Mouse (Mus musculus): ENCODE results near the gene Usp32.

Gene Usp32

DNA sequence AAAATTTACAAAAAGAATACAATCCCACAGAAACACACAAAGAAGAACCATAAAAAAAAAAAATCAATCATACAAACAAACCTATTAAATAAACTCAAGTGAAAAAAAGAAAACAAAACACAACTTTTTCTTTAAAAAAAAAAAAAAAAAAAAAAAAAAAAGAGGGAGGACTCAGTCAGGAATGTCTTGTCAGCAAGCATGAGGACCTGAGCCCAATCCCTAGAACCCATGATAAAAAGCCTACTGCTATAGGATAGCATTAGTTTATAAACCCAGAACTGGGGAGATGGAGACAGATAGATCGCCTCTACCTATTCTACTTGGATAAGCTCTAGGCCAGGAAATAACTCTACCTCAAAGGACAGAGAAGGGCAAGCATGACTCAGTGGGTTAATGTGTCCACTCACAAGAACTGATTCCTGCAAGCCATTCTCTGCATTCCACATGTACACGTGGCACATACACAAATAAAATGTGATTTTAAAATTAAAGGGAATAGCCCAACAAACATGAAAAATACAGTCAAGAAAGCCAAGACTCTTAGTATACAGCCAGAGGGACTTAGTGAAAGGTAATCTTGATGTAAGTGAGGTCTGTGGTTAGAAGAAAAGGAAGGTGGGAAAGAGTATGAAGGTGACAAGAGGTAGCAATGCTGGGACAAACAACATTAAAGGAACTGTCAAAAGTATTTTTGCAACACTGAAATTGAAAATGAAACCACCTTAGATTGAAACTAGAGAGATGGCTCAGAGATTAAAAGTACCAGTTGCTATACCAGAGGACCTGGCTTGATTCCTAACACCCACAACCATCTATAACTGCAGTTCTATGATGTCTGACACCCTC, 13.5 kb downstream of the Usp32 start:
- in situ Hi-C loops (cut with MboI, MseI): no loop called here

DNA sequence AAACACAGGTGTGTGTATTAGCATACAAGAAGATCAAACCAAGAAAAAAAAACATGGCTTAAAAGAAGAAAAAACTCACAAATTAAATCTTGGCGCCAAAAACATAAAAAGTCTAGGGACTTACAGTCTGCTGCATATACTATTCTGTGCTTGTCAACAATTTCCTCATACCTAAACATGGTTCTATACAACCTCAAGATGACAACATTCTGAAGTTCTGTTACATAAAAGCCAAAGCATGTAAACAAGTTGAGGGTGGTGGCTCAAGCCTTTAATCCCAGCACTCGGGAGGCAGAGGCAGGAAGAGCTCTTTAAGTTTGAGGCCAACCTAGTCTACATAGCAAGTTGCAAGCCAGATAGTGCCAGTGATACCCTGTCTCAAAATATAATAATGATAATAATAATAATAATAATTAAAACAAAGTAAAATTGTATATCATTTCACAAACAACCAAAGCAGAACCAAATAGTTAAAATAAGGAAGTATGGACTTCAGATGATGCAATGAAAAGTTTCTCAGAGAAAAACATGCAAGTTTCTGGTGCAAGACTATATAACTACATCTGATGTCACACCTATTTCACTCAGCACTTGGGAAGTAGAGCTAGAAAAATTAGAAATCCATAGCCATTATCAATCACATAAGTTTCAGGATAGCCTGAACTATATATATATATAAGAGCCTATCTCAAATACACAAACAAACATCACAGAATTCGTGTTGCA, 16.5 kb downstream of the Usp32 start:
- in situ Hi-C loops (cut with MboI, MseI): no loop called here

DNA sequence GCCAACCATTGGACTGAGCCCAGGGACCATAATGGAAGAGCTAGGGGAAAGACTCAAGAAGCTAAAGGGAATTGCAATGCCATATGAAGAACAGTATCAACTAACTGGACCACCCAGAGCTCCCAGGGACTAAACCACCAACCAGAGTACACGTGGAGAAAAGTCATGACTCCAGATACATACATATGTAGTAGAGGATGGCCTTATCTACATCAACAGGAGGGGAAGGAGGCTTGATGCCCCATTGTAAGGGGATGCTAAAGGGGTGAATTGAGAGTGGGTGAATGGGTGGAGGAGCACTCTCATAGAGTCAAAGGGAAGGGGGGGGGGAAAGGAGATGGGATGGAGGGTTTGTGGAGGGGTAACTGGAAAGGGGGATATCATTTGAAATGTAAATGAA, 17.9 kb downstream of the Usp32 start:
- in situ Hi-C loops (cut with MboI, MseI): no loop called here

DNA sequence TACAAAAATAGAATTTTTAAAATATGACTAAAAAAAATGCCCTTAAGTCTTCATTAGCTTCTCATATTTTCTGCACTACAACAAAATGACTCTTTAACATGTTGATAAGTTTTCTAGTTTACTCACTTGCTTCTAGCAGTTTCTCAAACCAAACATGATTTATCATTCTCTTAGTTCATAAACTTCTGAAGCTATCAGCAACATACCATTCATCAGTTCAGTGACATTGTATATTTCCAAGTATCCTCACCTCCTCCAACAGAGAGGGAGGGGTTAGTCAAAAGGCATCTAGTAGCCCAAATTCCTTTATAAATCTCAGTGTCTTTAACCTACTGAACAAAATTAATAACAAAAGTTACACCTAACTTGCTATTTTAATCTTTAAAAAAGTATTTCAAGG, 22.8 kb downstream of the Usp32 start:
- in situ Hi-C loops (cut with MboI, MseI): no loop called here

DNA sequence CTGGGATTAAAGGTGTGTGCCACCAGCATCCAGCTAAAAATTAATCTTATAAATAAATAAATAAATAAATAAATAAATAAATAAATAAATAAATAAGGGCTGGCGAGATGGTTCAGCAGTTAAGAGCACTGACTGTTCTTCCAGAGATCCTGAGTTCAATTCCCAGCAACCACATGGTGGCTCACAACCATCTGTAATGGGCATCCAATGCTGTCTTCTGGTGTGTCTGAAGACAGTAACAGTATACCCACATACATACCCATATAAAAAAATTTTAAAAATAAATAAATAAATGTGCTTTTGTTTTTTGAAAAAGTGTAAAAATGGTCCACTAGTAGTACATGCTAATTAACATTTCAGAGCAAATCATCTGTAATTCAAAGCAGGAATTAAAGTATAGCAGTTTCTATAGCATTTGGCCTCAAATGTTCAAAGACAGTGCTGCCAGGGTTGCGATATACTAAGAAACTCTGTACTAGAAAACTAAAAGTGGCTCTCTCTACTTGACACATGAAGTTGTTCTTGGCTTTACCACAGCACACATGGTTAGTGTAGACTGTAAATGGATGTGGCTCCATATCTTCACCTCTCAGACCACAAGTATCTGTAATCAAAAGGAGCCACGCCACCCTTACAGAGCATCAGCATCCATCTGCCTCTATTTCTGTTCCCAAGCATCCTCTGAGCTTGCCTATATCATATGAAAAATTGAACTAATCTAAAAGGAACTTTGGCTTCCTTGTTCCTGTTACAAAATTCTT, 23.7 kb downstream of the Usp32 start:
- in situ Hi-C loops (cut with MboI, MseI): no loop called here

DNA sequence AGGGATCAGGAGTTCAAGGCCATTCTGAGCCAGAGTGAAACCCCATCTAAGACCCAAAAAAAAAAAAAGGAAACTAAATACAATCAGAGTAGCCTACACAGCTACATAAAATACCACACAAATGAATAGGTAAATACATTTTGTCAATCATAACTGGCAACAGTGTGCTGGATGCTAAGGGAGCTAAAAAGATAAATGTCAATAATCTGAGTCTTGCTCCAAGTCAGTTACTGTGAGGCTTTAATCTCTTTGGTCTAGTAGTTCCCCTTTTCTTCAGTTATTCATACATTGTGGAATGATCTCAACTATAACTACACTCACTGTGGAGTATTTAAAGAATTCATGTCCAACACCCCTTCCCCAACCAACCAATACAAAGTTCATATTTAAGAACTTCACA, 30.0 kb downstream of the Usp32 start:
- in situ Hi-C loops (cut with MboI, MseI): no loop called here

DNA sequence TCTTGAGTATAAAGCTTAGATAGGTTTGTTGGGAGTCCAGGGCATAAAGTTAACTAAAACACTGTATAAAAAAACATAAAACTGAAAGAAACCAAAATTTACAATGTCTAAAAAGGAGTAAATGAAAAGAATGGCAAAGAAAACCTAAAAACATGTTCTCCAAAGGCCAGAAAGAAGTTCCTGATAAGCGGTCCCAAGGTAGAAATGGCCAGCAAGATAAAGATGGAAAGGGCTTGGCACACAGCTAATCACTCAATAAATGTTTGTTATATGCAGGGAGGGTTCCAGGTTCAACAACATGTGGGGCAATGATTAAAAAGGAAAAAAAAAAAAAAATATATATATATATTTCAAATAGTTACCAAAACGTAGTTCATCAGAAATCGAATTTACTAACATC, 32.7 kb downstream of the Usp32 start:
- in situ Hi-C loops (cut with MboI, MseI): no loop called here

DNA sequence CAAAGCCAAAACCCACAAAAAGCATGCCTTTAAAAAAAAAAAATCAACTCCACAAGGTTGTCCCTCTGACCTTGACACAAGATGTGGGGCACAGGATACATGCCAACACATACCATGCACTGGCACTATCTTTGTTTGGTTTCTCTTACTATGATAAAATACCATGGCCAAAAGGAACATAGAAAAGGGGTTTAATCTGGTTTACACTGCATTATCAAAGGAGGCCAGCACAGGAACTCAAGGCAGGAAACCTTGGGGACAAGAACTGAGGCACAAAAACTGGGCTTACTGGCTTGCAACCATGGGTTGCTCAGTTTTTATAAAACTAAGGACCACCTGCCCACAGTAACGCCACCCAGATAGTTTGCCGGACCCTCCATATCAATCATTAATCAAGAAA, 34.1 kb downstream of the Usp32 start:
- in situ Hi-C loops (cut with MboI, MseI): no loop called here

DNA sequence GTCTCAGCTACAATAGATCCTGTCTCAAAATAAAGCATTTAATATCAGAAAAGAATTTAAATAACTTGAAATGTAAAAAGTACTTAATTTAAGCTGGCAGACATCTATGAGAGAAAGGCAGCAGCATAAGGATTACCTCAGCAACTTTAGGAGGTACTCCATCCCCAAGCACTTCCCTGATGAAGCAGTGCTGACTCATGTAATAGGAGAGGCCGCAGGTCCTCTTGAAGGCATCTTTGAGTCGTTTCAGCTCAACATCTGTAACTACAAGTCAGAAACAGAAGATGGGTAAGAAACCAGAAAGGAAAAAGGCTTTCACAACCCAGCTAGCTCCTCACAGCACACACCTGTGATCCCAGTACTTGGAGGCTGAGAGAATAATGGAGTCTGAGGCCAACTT, 36.2 kb downstream of the Usp32 start:
- in situ Hi-C loops (cut with MboI, MseI): no loop called here

DNA sequence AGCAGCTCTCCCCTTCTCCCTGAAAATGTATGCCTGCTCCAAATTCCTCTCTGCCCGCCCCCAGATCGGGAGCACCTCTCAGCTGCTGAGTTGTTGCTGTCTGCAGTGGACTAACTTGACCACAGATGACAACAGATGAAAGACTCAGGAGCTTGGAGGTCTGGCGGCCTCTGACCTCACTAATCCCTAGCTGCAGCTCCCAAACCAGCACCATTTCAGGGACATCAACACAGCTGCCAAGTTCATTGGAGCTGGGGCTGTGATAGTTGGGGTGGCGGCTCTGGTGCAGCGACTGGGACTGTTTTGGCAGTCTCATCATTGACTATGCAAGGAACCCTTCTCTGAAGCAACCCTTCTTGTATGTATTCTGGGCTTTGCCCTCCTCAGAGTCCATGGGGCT, 44.8 kb downstream of the Usp32 start:
- in situ Hi-C loops (cut with MboI, MseI): no loop called here

DNA sequence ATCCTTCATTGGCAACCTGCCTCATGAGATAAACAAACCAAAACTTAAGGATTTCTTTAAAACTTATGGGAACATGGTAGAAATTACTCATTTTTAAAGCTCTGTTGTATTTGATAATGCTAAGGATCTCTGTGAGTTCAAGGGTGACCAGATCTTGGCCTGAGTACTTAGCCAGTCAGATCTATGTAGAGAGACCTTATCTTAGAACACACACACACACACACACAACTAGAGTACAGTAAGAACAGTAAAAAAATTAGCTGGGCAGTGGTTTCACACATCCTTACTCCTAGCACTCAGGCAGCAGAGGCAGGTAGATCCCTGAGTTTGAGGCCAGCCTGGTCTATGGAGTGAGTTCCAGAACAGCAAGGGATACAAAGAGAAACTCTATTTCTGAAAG, 53.7 kb downstream of the Usp32 start:
- in situ Hi-C loops (cut with MboI, MseI): loop anchor here in 1 of 2 experiments (5.0 kb wide), 1 partner anchor 86 kb away; the partner anchor contains the start of gene 1700125H20Rik

DNA sequence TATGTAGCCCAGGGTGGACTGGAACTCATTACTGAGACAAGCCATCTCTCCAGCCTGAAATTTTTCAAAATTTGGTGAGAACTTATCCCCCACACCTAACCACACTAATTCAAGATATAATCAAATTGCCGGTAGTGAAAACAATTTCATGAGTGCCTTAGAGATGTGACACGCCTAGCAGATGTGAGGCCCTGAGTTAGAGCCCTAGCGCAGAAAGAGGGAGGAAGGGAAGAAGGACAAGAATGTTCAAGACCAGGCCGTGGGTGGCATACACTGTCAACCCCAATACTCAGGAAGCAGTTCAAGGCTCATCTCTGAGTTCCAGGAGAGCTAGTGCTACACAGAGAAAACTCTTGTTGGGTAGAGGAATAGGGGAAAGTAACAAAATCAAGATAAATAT, 72.1 kb downstream of the Usp32 start:
- in situ Hi-C loops (cut with MboI, MseI): no loop called here

DNA sequence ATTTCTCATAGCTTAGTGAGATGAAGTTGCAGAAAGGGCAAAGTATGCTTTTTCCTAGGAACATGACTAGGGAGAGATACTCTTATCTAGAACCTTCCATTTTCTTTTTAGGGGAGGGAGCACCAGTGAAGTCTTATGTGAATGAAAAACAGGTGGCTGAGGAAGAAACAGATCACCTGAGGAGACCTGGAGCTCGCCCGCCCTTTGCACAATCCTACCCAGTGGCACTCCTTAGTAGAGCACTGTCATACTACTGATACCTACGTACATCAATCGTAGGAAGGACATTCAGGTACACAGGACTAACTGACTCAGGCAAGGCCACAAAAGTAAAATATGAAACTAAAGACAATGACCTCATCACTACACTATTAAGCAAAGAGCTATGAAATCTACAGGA, 81.4 kb downstream of the Usp32 start:
- in situ Hi-C loops (cut with MboI, MseI): no loop called here

DNA sequence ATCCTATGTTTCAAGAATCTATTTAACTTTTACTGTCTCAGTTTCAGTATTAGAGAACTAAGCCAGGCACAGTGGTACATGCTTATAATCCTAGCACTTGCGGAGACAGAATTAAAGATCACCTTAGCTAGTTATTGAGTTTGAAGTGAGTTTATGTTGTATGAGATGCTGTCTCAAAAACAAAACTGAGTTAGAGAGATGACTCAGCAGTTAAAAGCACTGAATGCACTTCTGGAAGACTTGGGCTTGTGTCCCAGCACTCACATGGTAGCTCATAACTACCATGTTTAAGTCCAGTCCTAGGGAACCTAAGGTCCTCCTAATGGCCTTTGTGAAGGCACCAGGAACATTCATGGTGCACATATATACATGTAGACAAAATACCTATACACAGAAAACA, 82.4 kb downstream of the Usp32 start:
- in situ Hi-C loops (cut with MboI, MseI): no loop called here

DNA sequence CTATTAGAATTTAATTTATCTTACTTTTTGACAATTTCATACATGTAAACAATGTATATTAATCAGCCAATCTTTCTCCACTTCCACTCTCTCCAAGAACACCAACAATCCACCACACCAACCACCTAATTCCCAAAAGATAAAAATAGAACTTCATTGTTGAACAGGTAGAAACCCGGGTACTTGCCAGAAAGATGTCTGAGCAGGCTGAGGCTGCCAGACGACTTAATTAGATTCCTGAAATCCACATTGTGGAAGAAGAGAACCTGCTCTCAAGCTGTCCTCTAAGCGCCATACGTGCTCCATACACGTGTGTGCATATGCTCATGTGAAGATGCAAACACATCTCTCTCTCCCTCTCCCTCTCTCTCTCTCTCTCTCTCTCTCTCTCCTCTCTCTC, 83.1 kb downstream of the Usp32 start:
- in situ Hi-C loops (cut with MboI, MseI): no loop called here

DNA sequence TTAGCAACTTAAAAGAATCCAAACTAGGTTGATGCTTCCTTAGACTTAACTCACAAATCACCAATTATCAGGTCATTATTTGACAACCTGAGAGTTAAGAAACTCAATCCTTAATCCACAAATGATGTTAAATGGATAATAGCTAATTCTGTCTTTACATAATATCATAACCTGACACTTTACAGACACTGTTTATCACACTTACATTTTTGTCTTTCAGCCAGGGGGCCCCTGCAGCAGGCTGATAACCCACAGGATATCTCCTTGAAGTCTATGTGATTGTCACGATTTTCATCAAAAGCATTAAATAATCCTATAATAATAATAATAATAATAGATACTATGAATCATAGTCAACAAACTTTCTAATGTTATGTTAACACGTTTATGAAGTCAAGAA, 84.4 kb downstream of the Usp32 start:
- in situ Hi-C loops (cut with MboI, MseI): no loop called here

DNA sequence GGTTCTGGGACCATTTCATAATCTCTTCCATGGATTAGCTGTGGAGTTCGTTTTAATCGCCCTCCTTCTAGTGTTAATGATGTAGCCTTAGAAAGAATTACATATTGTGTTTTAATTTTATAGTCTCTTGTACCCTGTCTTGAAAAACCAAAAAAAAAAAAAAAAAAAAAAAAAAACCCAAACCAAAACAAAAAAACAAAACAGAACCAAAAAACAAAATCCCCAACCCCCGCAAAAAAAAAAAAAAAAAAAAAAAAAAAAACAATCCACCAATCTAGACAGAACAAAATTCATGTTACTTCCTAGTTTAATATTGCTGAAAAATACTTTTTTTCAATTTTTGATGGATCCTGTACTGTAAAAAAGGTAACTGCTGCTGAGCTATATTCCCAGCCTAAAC, 100.7 kb downstream of the Usp32 start:
- in situ Hi-C loops (cut with MboI, MseI): no loop called here

DNA sequence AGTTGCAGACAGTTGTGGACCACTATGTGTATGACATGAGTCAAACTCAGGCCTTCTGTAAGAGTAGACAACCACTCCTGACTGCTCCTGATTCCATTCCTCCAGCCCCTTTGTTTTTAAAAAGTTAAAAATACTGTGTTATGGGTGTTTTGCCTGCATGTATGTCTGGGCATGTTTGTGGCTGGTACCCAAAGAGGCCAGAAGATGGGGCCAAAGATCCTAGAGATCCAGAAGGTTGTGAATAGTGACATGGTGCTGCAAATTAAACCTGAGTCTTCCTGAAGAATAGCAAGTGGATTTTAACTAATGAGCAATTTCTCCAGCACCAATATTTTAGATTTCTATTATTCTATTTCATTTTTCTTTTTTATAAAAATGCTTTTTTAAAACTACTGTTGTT, 126.8 kb downstream of the Usp32 start:
- in situ Hi-C loops (cut with MboI, MseI): no loop called here

DNA sequence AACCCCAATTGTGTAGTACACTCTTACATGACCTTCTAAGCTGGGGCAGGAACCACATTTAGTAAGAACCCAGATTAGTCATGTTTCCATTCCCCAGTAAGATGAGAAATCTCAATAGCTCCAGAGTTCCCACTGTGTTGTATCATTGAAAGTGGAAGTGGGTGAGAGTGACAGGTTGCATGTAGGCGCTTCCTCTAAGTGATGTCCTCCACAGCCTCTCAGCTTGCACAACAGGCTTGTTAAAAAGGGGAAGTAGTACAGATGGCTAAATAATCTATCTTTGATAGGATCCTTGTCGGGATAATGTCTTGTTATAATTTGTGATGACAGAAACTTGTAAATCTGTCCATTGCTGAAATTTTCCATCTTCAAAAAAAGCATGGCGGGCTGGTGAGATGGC, 136.4 kb downstream of the Usp32 start:
- in situ Hi-C loops (cut with MboI, MseI): no loop called here

DNA sequence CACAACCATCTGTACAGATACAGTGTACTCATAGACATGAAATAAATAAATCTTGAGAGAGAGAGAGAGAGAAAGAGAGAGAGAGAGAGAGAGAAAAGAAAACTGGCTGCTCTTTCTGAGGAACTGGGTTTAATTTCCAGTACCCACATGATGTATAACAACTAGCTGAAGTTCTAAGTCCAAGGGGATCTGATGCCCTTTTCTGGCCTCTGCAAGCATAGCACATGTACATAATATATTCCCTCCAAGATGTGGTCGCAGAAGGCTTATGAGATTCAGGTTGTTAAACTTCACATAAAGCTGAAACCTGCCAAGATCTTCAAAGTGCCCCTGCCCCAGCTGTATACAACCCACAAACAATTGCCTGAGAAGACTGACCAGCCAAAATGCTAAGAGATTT, 144.7 kb downstream of the Usp32 start:
- in situ Hi-C loops (cut with MboI, MseI): no loop called here

DNA sequence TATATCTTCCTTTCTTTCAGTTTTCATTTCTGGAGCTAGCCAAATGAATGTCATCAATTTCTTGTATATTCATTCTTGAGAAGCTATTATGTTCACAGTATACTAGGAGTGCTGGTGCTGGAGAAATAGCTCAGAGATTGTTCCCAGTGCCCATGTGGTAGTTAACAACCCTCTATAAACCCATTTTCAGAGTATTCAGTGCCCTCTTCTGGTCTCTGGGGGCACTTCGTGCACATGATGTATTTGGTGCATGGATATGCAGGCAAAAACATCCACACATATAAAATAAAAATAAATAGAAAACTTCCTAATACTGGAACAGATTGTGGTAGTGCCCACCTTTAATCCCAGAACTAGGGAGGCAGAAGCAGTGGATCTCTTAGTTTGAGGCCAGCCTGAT, 147.0 kb downstream of the Usp32 start:
- in situ Hi-C loops (cut with MboI, MseI): no loop called here

DNA sequence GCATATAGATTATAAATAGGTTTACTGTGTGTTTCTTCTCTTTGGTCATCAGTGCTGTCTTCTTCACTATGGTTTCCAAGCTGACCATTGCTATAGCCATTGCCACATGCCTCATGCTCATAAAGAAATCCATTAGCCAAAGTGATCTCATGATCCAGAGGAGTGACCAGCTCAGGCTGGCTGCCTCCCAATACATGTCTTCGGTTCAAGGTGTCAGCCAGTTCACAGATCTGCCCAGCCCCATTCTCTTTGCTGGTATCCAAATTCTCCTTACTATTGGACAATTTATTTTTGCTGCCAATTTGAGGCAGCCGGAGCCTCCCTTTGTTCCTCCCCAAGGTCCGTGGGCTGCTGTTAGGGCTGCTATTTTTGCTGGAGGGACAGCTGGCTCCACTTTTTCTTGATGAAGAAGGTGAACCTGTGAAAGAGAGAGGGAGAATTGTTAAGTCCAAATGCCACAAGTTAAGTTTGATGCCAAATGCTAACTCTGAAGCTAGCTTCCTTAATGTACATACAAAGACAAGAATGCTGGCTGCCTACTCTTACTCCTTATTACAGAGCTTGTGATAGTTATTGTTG, 151.5 kb downstream of the Usp32 start:
- in situ Hi-C loops (cut with MboI, MseI): no loop called here

Data from T-helper 17 cell (primary cell).